Mouse (Mus musculus) spleen, postnatal 0 days (tissue): ENCODE results near the gene Pth1r. TPM values are rescaled to one million over a fixed set of nuclear protein-coding genes. Genes with fewer than 3 reads are reported as not detected.

Source experiments
- polyA plus RNA-seq: library from polyadenylated mRNA; unstranded; fragments of >200 nt; fragmentation: Nextera tagmentation; extraction: Ambion mirVana; gene quantifications from 2 replicates; pipeline ENCODE4 v1.2.1, GENCODE M21; 2015

Gene Pth1r
- polyA plus RNA-seq = 10.2 and 12.6 TPM in 2 replicates

DNA sequence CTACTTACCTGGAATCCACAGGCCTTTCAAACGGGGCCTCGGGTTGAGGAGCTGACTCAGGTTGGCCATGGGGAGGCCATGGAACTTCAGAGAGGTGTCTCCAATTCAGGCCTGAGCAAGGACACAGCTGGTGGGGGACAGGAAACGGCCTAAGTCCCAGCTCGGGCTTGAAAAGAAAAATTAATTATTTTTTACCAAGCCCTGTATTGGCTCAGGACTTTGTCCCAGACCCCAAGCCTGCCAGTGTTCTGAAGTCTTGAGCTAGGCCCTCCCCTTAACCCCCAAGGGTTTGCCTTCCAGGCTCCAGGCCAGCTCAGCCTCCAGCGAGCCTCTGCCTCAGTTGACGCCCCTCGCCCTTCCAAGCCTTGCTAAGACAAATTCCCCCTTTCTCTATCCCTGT lies at the start of gene Pth1r:
Pth1r (minus strand) TSS at position 185 of the 400 bp plus-strand sequence.

DNA sequence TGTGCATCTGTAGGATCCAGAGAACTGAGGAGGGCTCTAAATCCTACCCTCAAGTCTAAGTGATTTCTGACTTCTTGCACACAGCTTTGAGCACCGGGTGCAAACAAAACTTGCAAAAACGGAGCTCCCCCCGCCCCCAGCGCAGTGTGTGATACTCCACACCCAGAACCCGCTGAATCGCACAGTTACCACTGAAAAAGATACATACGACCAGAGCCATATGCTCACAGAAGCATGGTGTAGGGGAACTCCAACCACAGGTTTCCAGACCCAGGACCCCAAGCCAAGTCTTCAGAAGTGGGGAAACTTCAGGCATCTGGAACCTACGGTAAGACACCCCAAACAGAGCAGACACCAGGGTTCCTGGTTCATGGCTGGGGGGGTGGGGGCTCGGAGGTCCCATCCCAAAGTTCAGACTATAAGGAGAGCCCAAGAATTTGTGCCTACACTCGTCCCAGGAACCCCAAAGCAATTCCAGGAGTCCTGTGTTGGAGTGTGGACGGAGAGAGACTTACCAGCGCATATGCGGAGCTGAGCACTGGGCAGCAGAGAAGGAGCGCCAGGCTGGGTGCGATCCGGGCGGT lies 5.1 kb downstream of the Pth1r start, which contains the start of gene Myl3:
Myl3 (plus strand) TSS at position 151 of the 584 bp plus-strand sequence.

Other genes starting within 250 kb of the Pth1r start
- 21.6 and 25.6 TPM in 2 replicates for gene Setd2, start 214.5 kb downstream of the Pth1r start, polyA plus RNA-seq
- 8.8 and 9.2 TPM in 2 replicates for gene Nradd, start 122.7 kb downstream of the Pth1r start, polyA plus RNA-seq
- gene Nbeal2, start 93.0 kb downstream of the Pth1r start, polyA plus RNA-seq = 4.9 and 6.2 TPM in 2 replicates
- gene Ccdc12, start 90.6 kb downstream of the Pth1r start, polyA plus RNA-seq = 108 and 121 TPM in 2 replicates
- gene Myl3, start 5.3 kb downstream of the Pth1r start, polyA plus RNA-seq = 0.17 TPM in 1 of 2 replicates, not detected in the other
- not detected in 2 replicates for gene Prss42, start 51.0 kb upstream of the Pth1r start, polyA plus RNA-seq
- gene Prss44, start 66.8 kb upstream of the Pth1r start, polyA plus RNA-seq = not detected in 2 replicates
- gene Prss43, start 79.5 kb upstream of the Pth1r start, polyA plus RNA-seq = not detected in 2 replicates
- not detected in 2 replicates for gene Prss45, start 87.4 kb upstream of the Pth1r start, polyA plus RNA-seq
- gene Prss46, start 97.4 kb upstream of the Pth1r start, polyA plus RNA-seq = not detected in 2 replicates
- gene Prss50, start 110.8 kb upstream of the Pth1r start, polyA plus RNA-seq = 34.7 and 38.5 TPM in 2 replicates
- gene Als2cl, start 132.7 kb upstream of the Pth1r start, polyA plus RNA-seq = 1.5 and 1.6 TPM in 2 replicates
- 0.46 and 0.53 TPM in 2 replicates for gene Tmie, start 133.0 kb upstream of the Pth1r start, polyA plus RNA-seq
- gene Fam240a, start 169.7 kb upstream of the Pth1r start, polyA plus RNA-seq = not detected in 2 replicates
- gene Tdgf1, start 199.0 kb upstream of the Pth1r start, polyA plus RNA-seq = 0.08 TPM in 1 of 2 replicates, not detected in the other
- gene Lrrc2, start 204.4 kb upstream of the Pth1r start, polyA plus RNA-seq = 0.05 and 0.11 TPM in 2 replicates
- gene Rtp3, start 243.4 kb upstream of the Pth1r start, polyA plus RNA-seq = 0.49 and 0.51 TPM in 2 replicates